Mouse (Mus musculus) cortical plate, adult 2 months (tissue): ENCODE results near the gene Tex21.

Experiments
- CTCF ChIP-seq: fragments of 200-500 bp; IDR thresholded peaks from 2 replicates; pipeline ENCODE4 v1.5.1; 2011; ENCODE audit warnings: mild to moderate bottlenecking, control low read depth, low read length; ENCODE audit not compliant: insufficient read depth; ENCODE audit errors: extremely low read depth
- POLR2A ChIP-seq: fragments of 200-500 bp; IDR thresholded peaks from 2 replicates; pipeline ENCODE4 v1.6.1; 2011; ENCODE audit warnings: mild to moderate bottlenecking, low read length, control low read depth; ENCODE audit not compliant: insufficient read depth; ENCODE audit errors: extremely low read depth

- TF ChIP-seq POLR2A, result no peak
- no peak for TF ChIP-seq CTCF
These were observed 29.8 kb downstream of the Tex21 start for GRCm38 (mm10) chr12:76216716-76217115.
